Mouse (Mus musculus) T-helper 2 cell (primary cell): ENCODE results near the gene Celf2.

Experiments used
- in situ Hi-C: fragments of 300-600 bp; cut with MboI, MseI; formaldehyde crosslinking; loops from one replicate; pipeline ENCODE4 v1.15.1; 2025; ENCODE audit warnings: high pct_unique_total_duplicates

Gene Celf2

GRCm38 (mm10) chr2:7083489-7084090 is 425.8 kb downstream of the Celf2 start:
- in situ Hi-C loops = no loop called here

- in situ Hi-C loops = no loop called here
These were observed 426.9 kb downstream of the Celf2 start for GRCm38 (mm10) chr2:7082376-7083025.

GRCm38 (mm10) chr2:7080794-7081783 is 428.3 kb downstream of the Celf2 start:
- in situ Hi-C loops = no loop called here

GRCm38 (mm10) chr2:7080086-7080485 is 429.3 kb downstream of the Celf2 start:
- in situ Hi-C loops = no loop called here

- in situ Hi-C loops = no loop called here
These were observed 430.0 kb downstream of the Celf2 start for GRCm38 (mm10) chr2:7079390-7079789.

GRCm38 (mm10) chr2:7073730-7074129 is 435.6 kb downstream of the Celf2 start:
- in situ Hi-C loops = no loop called here

GRCm38 (mm10) chr2:7072344-7073265 is 436.8 kb downstream of the Celf2 start:
- in situ Hi-C loops = no loop called here

- in situ Hi-C loops = no loop called here
These were observed 439.9 kb downstream of the Celf2 start for GRCm38 (mm10) chr2:7069458-7069857.

- in situ Hi-C loops = no loop called here
These were observed 441.1 kb downstream of the Celf2 start for GRCm38 (mm10) chr2:7068281-7068680.

GRCm38 (mm10) chr2:7063574-7064192 is 445.7 kb downstream of the Celf2 start:
- in situ Hi-C loops = no loop called here

- in situ Hi-C loops = no loop called here
These were observed 448.8 kb downstream of the Celf2 start for GRCm38 (mm10) chr2:7060490-7061105.

GRCm38 (mm10) chr2:7056401-7056800 is 453.0 kb downstream of the Celf2 start:
- in situ Hi-C loops = no loop called here

GRCm38 (mm10) chr2:7055958-7056357 is 453.4 kb downstream of the Celf2 start:
- in situ Hi-C loops = no loop called here

- in situ Hi-C loops = no loop called here
These were observed 458.3 kb downstream of the Celf2 start for GRCm38 (mm10) chr2:7051090-7051489.

- in situ Hi-C loops = no loop called here
These were observed 463.2 kb downstream of the Celf2 start for GRCm38 (mm10) chr2:7046155-7046554.

- in situ Hi-C loops = no loop called here
These were observed 463.8 kb downstream of the Celf2 start for GRCm38 (mm10) chr2:7045531-7045930.

- in situ Hi-C loops = no loop called here
These were observed 465.4 kb downstream of the Celf2 start for GRCm38 (mm10) chr2:7043770-7044459.

GRCm38 (mm10) chr2:7040940-7041339 is 468.4 kb downstream of the Celf2 start:
- in situ Hi-C loops = no loop called here

- in situ Hi-C loops = no loop called here
These were observed 470.4 kb downstream of the Celf2 start for GRCm38 (mm10) chr2:7038991-7039390.

GRCm38 (mm10) chr2:7031389-7031788 is 478.0 kb downstream of the Celf2 start:
- in situ Hi-C loops = no loop called here
